Mouse (Mus musculus): Measurements from ENCODE around the gene 5730455P16Rik.
"Not testable (repeated sequence)": the region's sequence is repeated elsewhere in the genome, so short reads cannot be mapped to it uniquely, and the experiment has no call there.

Gene 5730455P16Rik

DNA sequence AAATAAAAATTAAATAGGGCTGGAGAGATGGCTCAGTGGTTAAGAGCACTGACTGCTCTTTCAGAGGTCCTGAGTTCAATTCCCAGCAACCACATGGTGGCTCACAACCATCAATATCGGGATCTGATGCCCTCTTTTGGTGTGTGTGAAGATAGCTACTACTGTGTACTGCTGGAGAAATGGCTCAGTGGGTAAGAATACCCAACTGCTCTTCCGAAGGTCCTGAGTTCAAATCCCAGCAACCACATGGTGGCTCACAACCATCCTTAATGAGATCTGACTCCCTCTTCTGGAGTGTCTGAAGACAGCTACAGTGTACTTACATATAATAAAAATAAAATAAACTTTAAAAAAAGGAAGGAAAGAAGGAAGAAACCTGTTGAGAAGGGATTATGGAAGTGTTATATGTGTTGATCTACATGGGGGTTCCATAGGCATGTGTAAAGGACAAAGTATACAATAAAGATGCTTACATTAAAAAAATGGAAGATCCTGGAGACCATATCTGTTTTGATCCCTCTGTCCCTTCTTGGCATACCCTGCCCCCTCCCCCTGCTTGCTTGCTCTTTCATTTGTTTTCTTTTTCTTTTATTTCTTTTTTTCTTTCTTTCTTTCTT lies 726 bp upstream of the 5730455P16Rik start:
- not testable (repeated sequence) for DNase-seq

DNA sequence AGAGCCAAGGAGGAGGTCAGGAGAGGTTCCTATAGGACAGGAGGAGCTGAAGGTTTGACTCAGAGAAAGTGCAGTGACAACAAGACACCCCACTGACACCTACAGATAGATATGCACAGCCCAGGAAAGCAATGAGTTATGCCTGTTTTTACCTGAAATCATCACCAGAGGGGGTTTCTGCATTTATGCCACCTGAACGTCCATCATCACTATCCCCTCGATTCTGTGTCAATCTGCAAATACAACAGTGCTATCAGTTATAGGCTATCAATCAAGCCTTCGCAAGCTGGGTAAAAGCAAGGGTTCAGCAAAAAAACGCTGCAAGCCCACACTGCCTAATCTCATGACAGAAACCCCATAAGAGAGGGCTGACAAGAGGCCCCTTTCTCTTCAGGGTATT lies 1.2 kb downstream of the 5730455P16Rik start:
- no peak for DNase-seq

- DNase-seq: no peak
Measured at GRCm38 (mm10) chr11:80368949-80369348, 8.9 kb downstream of the 5730455P16Rik start.

GRCm38 (mm10) chr11:80354832-80355231 lies 23.0 kb downstream of the 5730455P16Rik start:
- no peak for DNase-seq

DNA sequence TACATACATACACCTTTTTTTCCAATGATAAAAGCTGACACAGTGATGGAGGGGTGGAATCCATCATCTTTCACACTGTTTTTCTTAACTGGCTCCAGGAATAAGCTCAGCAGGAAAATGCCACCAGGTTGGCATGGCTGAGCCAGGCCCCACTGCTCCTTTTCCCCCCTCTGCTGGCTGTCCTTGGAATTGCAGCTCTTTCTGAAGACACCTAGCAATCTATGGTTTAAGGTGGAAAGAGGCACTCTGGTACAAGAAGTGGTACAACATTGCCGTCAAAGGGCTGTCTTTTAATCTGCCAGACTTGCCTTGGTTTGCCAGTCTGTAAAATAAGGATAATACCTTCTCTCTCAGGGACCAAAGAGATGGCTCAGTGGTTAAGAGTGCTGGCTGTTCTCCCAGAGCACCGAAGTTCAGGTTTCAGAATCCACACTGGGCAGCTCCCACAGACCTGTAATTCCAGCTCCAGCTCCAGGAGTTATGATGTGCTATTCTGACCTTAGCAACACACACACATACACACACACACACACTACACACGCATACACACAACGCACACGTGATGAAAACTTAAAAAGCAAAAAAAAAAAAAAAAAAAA lies 25.9 kb downstream of the 5730455P16Rik start:
- peak; percentile 87 for DNase-seq

GRCm38 (mm10) chr11:80342482-80342881 lies 35.4 kb downstream of the 5730455P16Rik start:
- no peak for DNase-seq

- no peak for DNase-seq
Measured at GRCm38 (mm10) chr11:80336351-80336730, 41.5 kb downstream of the 5730455P16Rik start.

DNA sequence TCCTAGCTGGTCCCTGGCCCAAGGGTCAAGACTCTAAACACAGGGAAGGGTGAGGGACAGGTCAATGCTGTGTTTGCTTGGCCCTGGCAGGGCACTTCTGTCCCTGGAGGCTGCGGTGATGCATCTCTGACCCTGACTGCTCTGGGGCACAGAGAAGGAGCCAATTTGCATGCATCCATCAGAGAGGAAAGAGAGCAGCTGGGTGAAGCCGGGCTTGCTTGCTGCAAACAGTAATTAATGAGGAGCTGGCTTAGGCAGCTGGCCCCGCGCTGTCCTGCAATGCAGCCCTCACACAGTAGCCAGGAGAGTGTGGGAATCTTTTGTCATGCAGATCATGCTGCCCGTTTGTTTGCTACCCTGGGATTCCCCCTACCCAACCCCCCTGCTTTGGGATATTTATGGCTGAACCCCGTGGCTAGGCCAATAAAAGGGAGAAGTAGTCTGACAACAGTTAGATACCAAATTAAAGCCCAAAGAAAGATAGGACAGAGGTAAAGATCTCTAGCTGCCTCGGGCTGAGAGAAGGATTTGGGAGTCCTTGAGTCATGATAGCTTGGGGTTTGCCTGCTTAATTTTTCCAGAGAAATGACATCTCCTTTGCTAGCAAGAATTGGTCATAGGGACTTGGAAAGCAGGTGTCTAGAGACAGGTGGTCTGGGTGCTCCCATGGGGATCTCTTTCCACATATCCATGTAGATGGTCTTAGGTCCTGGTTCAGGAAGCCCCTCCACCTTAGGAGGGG lies 42.1 kb downstream of the 5730455P16Rik start:
- no peak for DNase-seq

- DNase-seq: no peak
Measured at GRCm38 (mm10) chr11:80332709-80333400, 45.0 kb downstream of the 5730455P16Rik start.

GRCm38 (mm10) chr11:80324636-80325035 lies 53.2 kb downstream of the 5730455P16Rik start:
- DNase-seq: no peak

GRCm38 (mm10) chr11:80323255-80323654 lies 54.6 kb downstream of the 5730455P16Rik start:
- no peak for DNase-seq

- peak; percentile 10 for DNase-seq
Measured at GRCm38 (mm10) chr11:80315743-80316639, 61.8 kb downstream of the 5730455P16Rik start.

DNA sequence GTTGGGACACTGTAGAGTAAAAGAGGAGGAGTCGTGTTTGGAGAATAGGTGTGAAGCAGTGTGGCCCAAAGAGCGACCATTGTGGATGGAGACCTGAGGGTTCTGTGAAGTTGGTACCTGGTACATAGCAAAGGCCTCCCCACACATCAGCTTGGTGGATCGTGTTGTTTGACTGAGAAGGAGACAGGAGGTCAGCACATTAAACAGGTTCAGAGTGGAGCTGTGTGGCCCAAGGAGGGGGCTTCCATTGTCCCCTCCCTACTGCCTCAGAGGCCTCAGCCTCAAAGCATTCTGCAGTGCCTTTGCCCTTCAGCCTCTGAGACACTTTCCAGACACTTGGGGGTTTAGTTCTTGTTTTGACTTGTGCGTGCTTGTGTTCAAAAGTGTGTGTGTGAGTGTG lies 63.9 kb downstream of the 5730455P16Rik start:
- DNase-seq: no peak

- no peak for DNase-seq
Measured at GRCm38 (mm10) chr11:80313462-80313861, 64.4 kb downstream of the 5730455P16Rik start.

DNA sequence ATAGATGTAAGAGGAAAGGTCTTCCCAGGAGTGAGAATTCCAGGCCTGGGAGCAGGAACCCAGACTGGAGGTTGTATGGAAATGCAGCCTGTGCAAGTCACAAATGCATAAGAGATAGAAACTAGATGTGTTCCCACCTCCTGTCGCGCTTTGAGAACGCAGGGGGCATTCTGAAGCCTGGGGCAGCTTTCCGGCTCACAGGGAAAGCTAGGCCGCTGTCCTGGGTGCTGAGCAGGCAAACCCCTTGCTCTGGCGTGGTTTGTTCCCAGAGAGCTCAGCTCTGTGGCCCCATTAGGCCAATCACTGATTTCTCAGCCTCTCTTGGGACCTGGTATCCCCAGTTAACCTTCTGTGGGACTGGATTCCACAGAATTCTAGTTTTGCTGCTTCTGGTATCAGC lies 65.3 kb downstream of the 5730455P16Rik start:
- no peak for DNase-seq

DNA sequence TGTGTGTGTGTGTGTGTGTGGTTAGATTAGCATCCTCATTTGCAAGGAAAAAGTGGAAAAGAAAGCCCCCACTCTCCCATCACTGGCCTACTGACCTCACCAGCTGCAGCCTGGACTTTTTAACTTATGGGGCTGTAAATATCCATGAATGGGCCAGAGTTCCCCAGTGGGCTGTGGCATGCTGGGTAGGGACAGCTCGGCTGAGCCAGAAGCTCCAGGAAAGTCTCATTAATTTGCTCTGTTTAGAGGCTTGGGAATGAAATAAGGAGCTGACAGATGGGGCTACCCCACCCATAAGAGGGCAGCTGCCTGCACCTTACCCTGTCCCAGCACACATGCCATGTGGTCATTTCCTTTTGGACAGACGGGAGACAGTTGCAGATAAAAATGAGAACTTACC lies 65.8 kb downstream of the 5730455P16Rik start:
- DNase-seq: no peak

GRCm38 (mm10) chr11:80311271-80311670 lies 66.6 kb downstream of the 5730455P16Rik start:
- no peak for DNase-seq

All from cerebellum, adult 8-10 months (tissue).